Mouse (Mus musculus) left cerebral cortex, postnatal 10 days (tissue): Measurements from ENCODE around the gene St8sia1. TPM values are rescaled to one million over a fixed set of nuclear protein-coding genes. Genes with fewer than 3 reads are reported as not detected.

Experiments
- DNase-seq, 2 experiments: peaks; one replicate each; pipeline ENCODE4 v3.0.0; 2021 to 2022; ENCODE audit warnings: low spot score in 2 of 2, mixed read lengths in 1 of 2; ENCODE audit errors: extremely low spot score in 1 of 2
- intact Hi-C: fragments of 180-260 bp; cut with DNase I; formaldehyde crosslinking; loops from one replicate; pipeline ENCODE4 v1.15.1; 2025
- total RNA-seq, 2 experiments: library from RNA; stranded (reverse); gene quantifications; 2 replicates each; pipeline ENCODE4 v1.2.3; 2021

St8sia1 gene
- total RNA-seq, 2 experiments from 2014 or later = 21.7 to 24.4 TPM

GRCm38 (mm10) chr6:142809373-142810098 lies 154.7 kb downstream of the St8sia1 start:
- intact Hi-C loops = no loop called here

DNA sequence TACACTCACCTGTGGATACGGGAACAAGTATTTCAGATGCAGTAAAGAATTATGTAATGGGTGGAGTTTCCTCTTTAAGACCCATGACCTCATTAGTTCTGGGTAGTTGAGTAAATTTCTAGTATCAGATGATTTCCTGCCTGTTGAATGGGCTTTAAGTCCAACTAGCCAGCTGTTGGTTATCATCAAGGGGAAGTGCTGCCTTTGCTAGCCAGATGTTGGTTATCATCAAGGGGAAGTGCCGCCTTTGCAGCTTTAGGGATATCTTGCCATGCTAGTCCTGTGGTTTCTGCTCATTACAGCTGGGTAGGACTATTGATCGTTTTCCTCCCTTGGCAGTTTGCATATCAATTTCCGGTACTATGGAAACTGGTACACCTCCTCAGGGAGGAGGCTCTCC lies 157.9 kb downstream of the St8sia1 start:
- intact Hi-C loops = no loop called here
- no peak for DNase-seq

More at GRCm38 (mm10) chr6:142809373-142810098, 154.7 kb downstream of the St8sia1 start:
- no peak for DNase-seq

- DNase-seq = no peak
- intact Hi-C loops = no loop called here
These were observed 159.8 kb downstream of the St8sia1 start, which contains the start of gene Sult6b2 for GRCm38 (mm10) chr6:142804402-142804801. Gene Sult6b2 (minus strand): TSS chr6:142804502.

DNA sequence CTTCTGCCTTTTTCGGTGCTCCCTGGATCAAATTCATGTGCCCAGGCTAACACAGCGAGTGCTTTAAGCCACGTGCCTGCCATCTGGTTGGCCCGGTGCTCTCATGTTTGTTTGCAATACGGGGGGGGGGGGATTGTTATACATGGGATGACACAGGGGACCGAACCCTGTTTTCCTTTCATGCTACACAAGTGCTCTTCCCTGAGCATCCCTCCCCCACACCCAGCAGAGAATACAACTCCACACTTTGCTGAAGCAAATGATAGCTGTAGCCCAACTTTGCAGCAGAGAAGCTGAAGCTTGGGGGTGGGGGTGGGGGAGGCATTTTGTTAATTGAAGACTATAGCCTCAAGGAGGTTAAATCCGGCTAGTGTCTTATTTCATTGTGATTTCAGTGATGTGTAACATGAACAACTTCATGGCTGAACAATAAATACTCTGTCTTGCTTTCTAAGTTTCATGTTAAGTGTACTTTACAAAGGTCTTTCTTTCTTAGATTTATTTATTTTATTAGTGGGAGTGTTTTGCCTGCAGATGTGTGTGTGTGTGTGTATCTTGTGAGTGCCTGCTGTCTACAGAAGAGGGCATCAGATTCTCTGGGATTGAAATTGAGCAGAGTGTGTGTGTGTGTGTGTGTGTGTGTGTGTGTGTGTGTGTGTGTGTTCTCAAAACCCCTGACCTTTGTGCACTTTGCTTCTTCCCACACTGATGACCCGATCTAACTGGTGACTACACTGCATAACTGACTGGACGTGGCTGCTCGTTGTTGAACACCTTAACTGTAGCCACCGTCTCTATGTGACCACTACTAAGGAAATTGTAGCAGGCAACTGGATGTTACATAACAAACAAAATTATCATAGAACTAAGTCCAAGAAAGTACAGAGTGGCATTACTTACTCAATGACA lies 161.4 kb downstream of the St8sia1 start:
- DNase-seq = no peak
- intact Hi-C loops = no loop called here

DNA sequence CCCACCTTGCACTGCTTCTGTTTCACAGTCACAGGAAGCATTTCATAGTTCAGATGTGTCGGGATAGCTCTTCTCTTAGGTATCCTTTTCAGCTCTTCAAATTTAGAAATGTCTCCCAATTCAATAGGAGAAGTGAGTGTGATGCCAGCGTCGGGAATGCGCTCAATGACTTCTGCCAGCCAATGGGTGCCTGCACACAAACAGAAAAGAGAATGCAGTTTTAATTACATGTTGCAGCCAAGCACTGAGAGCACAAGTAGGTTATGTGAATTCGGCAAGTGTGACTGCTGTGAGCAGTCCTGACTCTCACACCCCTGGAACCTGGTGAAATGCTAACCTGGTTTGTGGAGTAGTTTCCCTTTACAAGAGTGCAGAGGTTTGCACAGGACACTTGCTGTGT lies 162.6 kb downstream of the St8sia1 start:
- no peak for DNase-seq
- intact Hi-C loops = no loop called here

DNA sequence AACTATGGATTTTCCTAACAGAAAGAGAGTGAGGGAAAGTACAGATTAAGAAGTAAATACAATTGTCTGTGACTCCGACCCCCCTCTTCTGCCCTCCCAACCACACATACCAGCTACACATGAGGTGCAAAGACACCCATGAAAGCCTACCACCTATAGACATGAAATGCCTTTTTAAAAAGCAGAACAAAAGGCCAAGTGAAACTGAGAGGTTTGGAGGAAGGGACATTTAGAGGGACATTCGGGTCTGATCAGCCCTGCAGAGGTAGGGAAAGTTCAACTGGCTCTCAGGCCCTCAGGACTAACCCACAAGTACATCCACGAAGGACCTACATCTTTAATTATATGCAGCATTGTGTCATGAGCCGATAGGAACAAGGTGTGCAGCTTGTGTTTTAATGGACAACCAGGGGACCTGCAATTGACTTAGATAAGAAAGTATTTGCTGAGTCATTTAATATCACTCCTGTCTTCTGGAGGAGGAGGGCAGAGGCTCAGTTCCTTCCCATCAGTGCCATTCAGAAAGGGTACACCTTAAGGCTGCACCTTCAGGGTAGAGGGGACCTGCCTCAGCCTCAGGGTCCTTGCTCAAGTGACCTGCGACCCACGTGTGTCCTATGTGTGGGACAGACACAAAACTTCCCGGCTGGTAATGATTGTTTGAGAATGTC lies 164.4 kb downstream of the St8sia1 start:
- intact Hi-C loops = no loop called here
- no peak for DNase-seq

DNA sequence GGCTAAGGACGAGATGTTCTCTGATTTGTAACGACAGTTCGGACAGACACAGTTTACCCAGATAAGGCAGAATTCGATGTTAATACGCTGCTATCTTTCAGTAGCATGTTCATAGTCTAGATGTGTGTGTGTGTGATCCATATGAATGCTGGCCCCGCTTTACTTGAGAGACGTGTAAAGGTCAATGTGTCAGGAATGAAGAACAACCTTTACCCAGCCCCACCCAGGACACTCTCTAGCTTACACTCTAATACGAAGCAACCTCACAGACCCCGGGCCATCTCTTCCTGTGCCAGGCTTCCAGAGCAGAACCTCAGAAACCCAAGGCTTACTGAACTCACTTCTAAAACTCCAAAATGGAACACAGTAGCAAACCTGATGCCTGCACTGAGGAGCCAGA lies 165.4 kb downstream of the St8sia1 start:
- no peak for DNase-seq

GRCm38 (mm10) chr6:142797996-142798395 lies 166.3 kb downstream of the St8sia1 start:
- intact Hi-C loops = no loop called here
- DNase-seq = no peak

More for the DNA sequence above, 165.4 kb downstream of the St8sia1 start:
- intact Hi-C loops = no loop called here

DNA sequence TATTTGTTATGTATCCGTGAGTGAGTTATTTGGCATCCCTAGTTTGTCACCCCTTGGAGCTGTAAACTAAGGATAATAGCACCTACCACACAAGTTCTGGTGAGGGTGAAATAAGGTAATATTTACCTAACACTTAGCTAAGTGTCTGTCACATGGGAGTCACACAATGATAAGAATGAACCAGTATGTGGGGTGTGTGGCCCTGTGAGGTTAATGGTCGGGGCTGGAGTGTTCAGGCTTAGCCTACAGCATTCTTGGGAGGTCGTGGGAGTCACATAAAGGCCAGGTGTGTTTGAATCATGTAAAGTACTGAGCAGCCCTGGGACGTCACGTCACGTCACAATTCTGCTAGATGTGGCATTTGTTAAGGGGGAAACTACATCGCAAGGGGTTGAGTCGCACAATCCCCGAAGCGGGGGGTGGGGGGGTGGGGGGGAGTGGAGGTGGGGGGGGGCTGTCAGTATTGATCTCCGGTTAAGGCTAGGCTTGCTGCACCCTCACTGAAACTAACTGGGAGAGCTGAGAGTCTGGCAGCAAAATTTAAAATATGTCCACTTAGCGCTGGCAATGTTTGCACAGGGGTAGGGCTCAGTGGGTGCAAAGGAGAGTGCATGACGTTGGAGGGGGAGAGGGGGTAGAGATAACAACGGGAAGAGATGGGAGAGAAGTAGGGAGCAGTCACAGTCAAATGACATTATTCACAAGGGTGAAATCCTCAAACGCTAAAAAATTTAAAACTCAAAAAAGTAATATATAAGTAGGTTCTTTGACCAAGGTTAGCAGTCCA lies 168.4 kb downstream of the St8sia1 start:
- DNase-seq = no peak

GRCm38 (mm10) chr6:142795087-142795486 lies 169.2 kb downstream of the St8sia1 start:
- intact Hi-C loops = no loop called here
- DNase-seq = no peak

More for the DNA sequence above, 168.4 kb downstream of the St8sia1 start:
- intact Hi-C loops = no loop called here

- DNase-seq = no peak
- intact Hi-C loops = no loop called here
These were observed 170.8 kb downstream of the St8sia1 start for GRCm38 (mm10) chr6:142793468-142793867.

DNA sequence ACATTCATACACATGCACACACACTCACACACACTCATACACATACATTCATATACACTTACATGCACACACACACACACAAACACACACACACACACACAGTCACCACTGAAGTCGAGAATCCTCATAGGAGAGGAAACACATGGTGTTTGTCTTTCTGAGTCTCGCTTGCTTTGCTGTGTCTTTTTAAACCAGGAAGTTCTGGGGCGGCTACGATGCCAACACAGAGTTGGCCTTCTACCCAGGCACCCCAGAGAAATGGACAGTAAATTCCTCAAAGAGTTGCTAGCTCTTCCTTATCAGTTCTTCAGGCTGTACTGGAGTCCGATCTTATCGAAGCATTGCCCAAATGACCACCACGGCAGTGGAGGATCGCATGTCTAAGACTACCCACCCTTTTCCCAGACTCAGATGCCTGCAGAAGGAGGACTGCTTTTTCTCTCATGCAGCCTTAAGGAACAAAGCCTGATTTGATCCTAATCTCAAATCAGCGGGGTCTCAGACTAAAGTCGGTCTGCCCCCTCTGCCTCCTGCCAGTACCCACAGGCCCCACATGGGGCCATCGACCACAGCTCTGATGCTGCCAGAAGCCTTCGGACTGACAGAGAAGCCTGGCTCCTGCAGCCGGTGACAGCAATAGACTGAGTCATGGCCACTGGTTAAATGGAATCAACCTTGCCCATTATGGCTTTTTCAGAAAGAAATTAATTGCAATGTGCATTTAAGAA lies 171.8 kb downstream of the St8sia1 start:
- intact Hi-C loops = no loop called here
- no peak for DNase-seq

- no peak for DNase-seq
- intact Hi-C loops = no loop called here
These were observed 174.5 kb downstream of the St8sia1 start for GRCm38 (mm10) chr6:142789736-142790135.

DNA sequence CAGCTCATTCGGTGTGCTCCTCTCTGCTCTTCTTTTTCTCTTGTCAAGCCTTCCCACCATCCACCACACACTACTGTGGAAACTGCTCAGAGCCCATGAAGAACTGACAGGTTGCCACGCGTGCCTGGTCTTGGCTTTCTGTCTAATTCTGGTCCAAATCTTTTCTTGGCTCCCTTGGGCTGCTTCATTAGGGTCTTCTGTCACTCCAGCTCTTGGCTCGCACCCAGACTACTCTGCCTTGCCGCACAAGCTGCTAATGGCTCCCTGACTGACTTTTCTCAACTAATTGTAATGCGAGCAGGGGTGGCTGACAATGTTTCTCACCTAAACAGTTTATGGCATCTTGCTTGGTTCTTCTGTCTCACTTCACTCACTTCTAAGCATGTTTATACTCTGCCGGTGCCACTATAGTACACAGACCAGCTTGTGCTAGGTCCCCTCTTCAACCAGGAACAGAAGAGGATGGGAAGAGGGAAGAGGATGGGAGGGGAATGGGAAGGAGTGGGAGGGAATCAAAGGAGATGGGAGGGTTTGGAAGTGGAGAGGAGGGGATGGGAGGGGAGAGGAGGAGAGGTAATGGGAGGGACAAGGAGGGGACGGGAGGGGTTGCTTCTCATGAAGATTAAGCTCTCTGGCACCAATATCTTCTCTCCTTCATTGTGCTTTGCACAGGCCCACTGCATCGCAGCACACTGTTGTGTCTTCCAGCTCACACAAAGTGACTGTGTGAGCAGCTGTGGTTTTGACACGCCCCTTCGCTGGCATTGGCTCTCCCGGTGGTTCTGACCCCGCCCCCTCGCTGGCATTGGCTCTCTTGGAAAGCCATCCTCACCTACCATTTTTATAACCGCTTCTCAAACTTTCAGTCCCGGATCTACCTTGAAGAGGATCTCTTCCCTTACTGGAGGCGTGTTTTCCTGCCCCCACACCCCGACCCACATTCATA lies 175.9 kb downstream of the St8sia1 start:
- peak in 1 of 2 experiments; percentile 64 for DNase-seq
- intact Hi-C loops = no loop called here

DNA sequence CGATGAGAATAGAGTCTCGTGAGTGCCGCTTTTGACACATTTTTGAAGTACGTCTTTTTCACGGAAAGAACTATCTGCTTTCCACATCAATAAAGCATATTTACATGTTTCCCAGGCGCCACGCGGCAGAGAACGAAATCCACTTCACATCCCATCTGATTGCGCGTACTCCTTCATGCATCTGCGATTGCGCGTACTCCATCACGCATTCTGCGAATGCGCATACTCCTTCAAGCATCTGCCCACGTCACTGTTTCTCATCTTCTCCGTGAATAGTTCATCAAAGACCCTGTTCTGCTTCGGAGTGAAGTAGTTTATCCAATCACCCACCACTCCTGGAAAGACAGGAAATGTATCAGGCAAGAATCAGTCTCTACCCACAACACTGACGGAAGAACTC lies 178.1 kb downstream of the St8sia1 start:
- no peak for DNase-seq
- intact Hi-C loops = no loop called here

GRCm38 (mm10) chr6:142785343-142785742 lies 178.9 kb downstream of the St8sia1 start:
- no peak for DNase-seq
- intact Hi-C loops = no loop called here

DNA sequence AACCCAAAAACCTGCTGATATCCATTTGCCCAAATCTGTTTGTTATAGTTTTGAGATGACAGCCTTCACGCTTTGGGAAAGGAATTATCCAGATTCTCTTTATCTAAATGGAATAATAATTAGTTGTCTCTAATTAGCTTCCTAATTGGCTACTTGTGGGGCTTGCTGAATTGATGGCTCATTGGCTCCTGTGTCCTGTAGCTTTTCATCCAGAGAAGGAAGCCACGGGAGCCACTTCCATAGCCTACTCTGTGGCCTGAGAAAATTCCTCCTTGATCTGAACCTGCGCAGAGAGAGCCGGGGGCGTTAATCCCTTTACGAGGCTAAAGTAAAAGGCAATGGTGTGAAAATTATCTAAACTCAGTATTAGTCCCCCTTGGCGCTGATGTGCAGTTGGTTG lies 183.0 kb downstream of the St8sia1 start:
- intact Hi-C loops = loop anchor here (5.0 kb wide), 1 partner anchor 36 kb away; no protein-coding TSS in a partner anchor
- DNase-seq = peak in 1 of 2 experiments; percentile 7
